Mouse (Mus musculus) Patski (cell line): ENCODE results near the gene Trim26. TPM values are rescaled to one million over a fixed set of nuclear protein-coding genes. Genes with fewer than 3 reads are reported as not detected.

Source experiments
- ATAC-seq: fragments of 100-300 bp; one replicate; pipeline ENCODE4 v1.8.0; 2021
- CTCF ChIA-PET: fragments of 350-600 bp; sonication (Branson Sonifier 250); formaldehyde crosslinking; loops from one replicate; lab custom pipeline; 2022; ENCODE audit warnings: inconsistent platforms; lab: Charles Lee
- POLR2A ChIA-PET: fragments of 350-600 bp; sonication (Branson Sonifier 250); formaldehyde crosslinking; loops from one replicate; lab custom pipeline; 2022; ENCODE audit warnings: antibody characterized with exemption, inconsistent platforms; lab: Charles Lee
- DNase-seq: peaks from one replicate; pipeline ENCODE4 v3.0.0-alpha.2; 2011; ENCODE audit warnings: low read depth, low spot score
- H3K27me3 ChIP-seq: fragments of 371-371 bp; one replicate; pipeline ENCODE4 v1.5.1; 2021
- CTCF ChIP-seq: fragments of 100-300 bp; IDR thresholded peaks from one replicate; pipeline ENCODE4 v1.5.1; 2021
- in situ Hi-C: fragments of 300-500 bp; cut with MboI; formaldehyde crosslinking; loops from 3 replicates; pipeline ENCODE4 v1.11.1; 2018; ENCODE audit warnings: low pct_unique_long_range_greater_than_20kb, mixed read lengths
- polyA plus RNA-seq: library from polyadenylated mRNA; unstranded; gene quantifications from one replicate; pipeline ENCODE4 v1.2.3, GENCODE M21; 2021

The Trim26 gene
- polyA plus RNA-seq, 1 experiment from 2014 or later, result 38.9 TPM

- ATAC-seq, result no peak
- POLR2A ChIA-PET, result no interaction called here
- peak; percentile 65 for TF ChIP-seq CTCF
- CTCF ChIA-PET, result interaction anchor here (0.9 to 2.6 kb wide), 8 partner anchors 9 to 110 kb away, joined by 3 to 12 read pairs (median 4); no protein-coding TSS in a partner anchor
- H3K27me3 ChIP-seq, result peaks cover 2% of the 10 kb centered on the region
- in situ Hi-C loops, result no loop called here
- no peak for DNase-seq
Measured at GRCm38 (mm10) chr17:36896583-36896982, 59.6 kb downstream of the Trim26 start.

GRCm38 (mm10) chr17:36897065-36897464, 60.1 kb downstream of the Trim26 start:
- in situ Hi-C loops, result no loop called here
- no peak for TF ChIP-seq CTCF
- CTCF ChIA-PET, result interaction anchor here (0.9 to 2.6 kb wide), 9 partner anchors 9 to 110 kb away, joined by 3 to 12 read pairs (median 3); no protein-coding TSS in a partner anchor
- ATAC-seq (no peak), DNase-seq (no peak)
- peaks cover 4% of the 10 kb centered on the region for H3K27me3 ChIP-seq
- POLR2A ChIA-PET, result no interaction called here

GRCm38 (mm10) chr17:36897552-36898205, 60.7 kb downstream of the Trim26 start, which contains the start of gene Trim31:
Trim31 (plus strand) TSS chr17:36898118.
- no peak for TF ChIP-seq CTCF
- no peak for ATAC-seq
- DNase-seq, result no peak
- ChIA-PET CTCF (interaction anchor here (0.8 to 2.6 kb wide), 4 partner anchors 9 to 73 kb away, joined by 3 to 12 read pairs (median 6); no protein-coding TSS in a partner anchor), POLR2A (no interaction called here)
- in situ Hi-C loops, result no loop called here
- H3K27me3 ChIP-seq, result peaks cover 4% of the 10 kb centered on the region

GRCm38 (mm10) chr17:36899376-36899775, 62.4 kb downstream of the Trim26 start:
- H3K27me3 ChIP-seq, result peaks cover 15% of the 10 kb centered on the region
- ATAC-seq (no peak), DNase-seq (no peak)
- ChIA-PET CTCF (no interaction called here), POLR2A (no interaction called here)
- no peak for TF ChIP-seq CTCF
- in situ Hi-C loops, result no loop called here

- DNase-seq (no peak), ATAC-seq (no peak)
- TF ChIP-seq CTCF, result no peak
- POLR2A ChIA-PET, result interaction anchor here (0.7 kb wide), 1 partner anchor 76 kb away, joined by 3 read pairs; no protein-coding TSS in a partner anchor
- in situ Hi-C loops, result no loop called here
- peaks cover 16% of the 10 kb centered on the region for H3K27me3 ChIP-seq
- CTCF ChIA-PET, result interaction anchor here (2.4 kb wide), 2 partner anchors 7 to 14 kb away, joined by 10 read pairs; no protein-coding TSS in a partner anchor
Measured at GRCm38 (mm10) chr17:36900001-36900400, 63.1 kb downstream of the Trim26 start.

- ATAC-seq (no peak), DNase-seq (no peak)
- POLR2A ChIA-PET, result no interaction called here
- in situ Hi-C loops, result no loop called here
- TF ChIP-seq CTCF, result peak; percentile 19
- peaks cover 23% of the 10 kb centered on the region for H3K27me3 ChIP-seq
- CTCF ChIA-PET, result interaction anchor here (2.4 kb wide), 2 partner anchors 8 to 14 kb away, joined by 10 read pairs; no protein-coding TSS in a partner anchor
Measured at GRCm38 (mm10) chr17:36900691-36901090, 63.8 kb downstream of the Trim26 start.

GRCm38 (mm10) chr17:36903651-36904050, 66.7 kb downstream of the Trim26 start:
- CTCF ChIA-PET, result interaction anchor here (1.0 to 4.1 kb wide), 3 partner anchors 10 to 20 kb away, joined by 4 to 27 read pairs (median 10); no protein-coding TSS in a partner anchor
- in situ Hi-C loops, result no loop called here
- DNase-seq (no peak), ATAC-seq (no peak)
- H3K27me3 ChIP-seq, result peaks cover 27% of the 10 kb centered on the region
- POLR2A ChIA-PET, result no interaction called here
- no peak for TF ChIP-seq CTCF

- ChIA-PET CTCF (interaction anchor here (1.8 to 1.9 kb wide), 2 partner anchors 15 to 89 kb away, joined by 5 to 10 read pairs; no protein-coding TSS in a partner anchor), POLR2A (no interaction called here)
- ATAC-seq (no peak), DNase-seq (no peak)
- in situ Hi-C loops, result no loop called here
- H3K27me3 ChIP-seq, result peaks cover 21% of the 10 kb centered on the region
- no peak for TF ChIP-seq CTCF
Measured at GRCm38 (mm10) chr17:36908235-36908634, 71.3 kb downstream of the Trim26 start.

Other genes with a start within 250 kb of the Trim26 start
- gene H2-M9, start 194.5 kb upstream of the Trim26 start, polyA plus RNA-seq, result not detected
- gene H2-M1, start 164.9 kb upstream of the Trim26 start, polyA plus RNA-seq, result not detected
- gene H2-M10.5, start 64.2 kb upstream of the Trim26 start, polyA plus RNA-seq, result not detected
- gene H2-M10.6, start 25.0 kb upstream of the Trim26 start, polyA plus RNA-seq, result not detected
- gene Trim15, start 30.1 kb downstream of the Trim26 start, polyA plus RNA-seq, result 0.31 TPM
- gene Trim10, start 32.4 kb downstream of the Trim26 start, polyA plus RNA-seq, result 0.04 TPM
- not detected for gene Trim40, start 53.0 kb downstream of the Trim26 start, polyA plus RNA-seq
- gene Trim31, start 61.0 kb downstream of the Trim26 start, polyA plus RNA-seq, result not detected
- 0.45 TPM for gene Rnf39, start 105.8 kb downstream of the Trim26 start, polyA plus RNA-seq
- gene Ppp1r11, start 114.6 kb downstream of the Trim26 start, polyA plus RNA-seq, result 56.1 TPM
- 42.1 TPM for gene Znrd1, start 121.4 kb downstream of the Trim26 start, polyA plus RNA-seq
- 10.3 TPM for gene Znrd1as, start 121.5 kb downstream of the Trim26 start, polyA plus RNA-seq
- not detected for gene 2410137M14Rik, start 144.1 kb downstream of the Trim26 start, polyA plus RNA-seq
- gene H2-M5, start 152.4 kb downstream of the Trim26 start, polyA plus RNA-seq, result 0.28 TPM
- gene Zfp57, start 164.0 kb downstream of the Trim26 start, polyA plus RNA-seq, result 36.3 TPM
- gene Mog, start 186.3 kb downstream of the Trim26 start, polyA plus RNA-seq, result 0.10 TPM
- 44.4 TPM for gene Gabbr1, start 208.8 kb downstream of the Trim26 start, polyA plus RNA-seq